Mouse (Mus musculus) kidney, postnatal 14 days (tissue): Measurements from ENCODE around the gene Ftcd.

Experiments used
- DNase-seq: peaks from one replicate; pipeline ENCODE4 v3.0.0; 2022; ENCODE audit warnings: mixed read lengths

The Ftcd gene

GRCm38 (mm10) chr10:76622411-76622810, 47.0 kb downstream of the Ftcd start:
- DNase-seq: no peak

- peak; percentile 89 for DNase-seq
Measured at GRCm38 (mm10) chr10:76622928-76623680, 47.7 kb downstream of the Ftcd start, which contains the start of gene Col6a2. Col6a2 (minus strand) TSS chr10:76623630.

- no peak for DNase-seq
Measured at GRCm38 (mm10) chr10:76623734-76624133, 48.3 kb downstream of the Ftcd start.

GRCm38 (mm10) chr10:76624903-76625302, 49.5 kb downstream of the Ftcd start:
- no peak for DNase-seq

GRCm38 (mm10) chr10:76627714-76628113, 52.3 kb downstream of the Ftcd start:
- DNase-seq: no peak

- DNase-seq: no peak
Measured at GRCm38 (mm10) chr10:76630657-76631056, 55.2 kb downstream of the Ftcd start.

GRCm38 (mm10) chr10:76632630-76633029, 57.2 kb downstream of the Ftcd start:
- no peak for DNase-seq

- DNase-seq: no peak
Measured at GRCm38 (mm10) chr10:76634094-76634571, 58.7 kb downstream of the Ftcd start.

GRCm38 (mm10) chr10:76634584-76634983, 59.1 kb downstream of the Ftcd start:
- no peak for DNase-seq

- DNase-seq: peak; percentile 70
Measured at GRCm38 (mm10) chr10:76636026-76636425, 60.6 kb downstream of the Ftcd start.

GRCm38 (mm10) chr10:76636601-76637000, 61.2 kb downstream of the Ftcd start:
- no peak for DNase-seq
